Mouse (Mus musculus) intestine, embryonic 16.5 days (tissue): ENCODE measurements at regions not wholly inside any gene's neighbourhood (a gene's known extent, or its start where the extent isn't known, plus 50 kb on each side); places are given as distances from the start of the nearest gene placed in this dataset.

Experiments used
- ATAC-seq: fragments of 200-750 bp; cut with Nextera tagmentation; 2 replicates; pipeline ENCODE4 v1.8.0; 2017; ENCODE audit warnings: moderate TSS enrichment, moderate library complexity
- H3K27ac ChIP-seq: fragments of 300-500 bp; sonication (generic); 2 replicates; pipeline ENCODE4 v1.5.1; 2014; ENCODE audit warnings: mild to moderate bottlenecking, low read length
- H3K27me3 ChIP-seq: fragments of 300-500 bp; sonication (generic); replicated peaks from 2 replicates; pipeline ENCODE4 v1.6.1; 2014; ENCODE audit warnings: low read length, control low read depth, mixed read lengths; ENCODE audit not compliant: control insufficient read depth, insufficient read depth
- H3K36me3 ChIP-seq: fragments of 300-500 bp; sonication (generic); 2 replicates; pipeline ENCODE4 v1.6.1; 2014; ENCODE audit warnings: low read length, control low read depth; ENCODE audit not compliant: control insufficient read depth, insufficient read depth
- H3K4me1 ChIP-seq: fragments of 300-500 bp; sonication (generic); 2 replicates; pipeline ENCODE4 v1.6.1; 2014; ENCODE audit warnings: low read length, control low read depth, mixed read lengths; ENCODE audit not compliant: control insufficient read depth, insufficient read depth
- H3K4me2 ChIP-seq: fragments of 300-500 bp; sonication (generic); 2 replicates; pipeline ENCODE4 v1.6.1; 2014; ENCODE audit warnings: low read depth, low read length, control low read depth
- H3K4me3 ChIP-seq: fragments of 300-500 bp; sonication (generic); 2 replicates; pipeline ENCODE4 v1.5.1; 2014; ENCODE audit warnings: mild to moderate bottlenecking, low read length
- H3K9ac ChIP-seq: fragments of 300-500 bp; sonication (generic); 2 replicates; pipeline ENCODE4 v1.6.1; 2014; ENCODE audit warnings: low read depth, low read length
- H3K9me3 ChIP-seq: fragments of 300-500 bp; sonication (generic); 2 replicates; pipeline ENCODE4 v1.6.1; 2016; ENCODE audit warnings: low read length, control low read depth; ENCODE audit not compliant: control insufficient read depth
- WGBS: fragments of 180-500 bp; shearing (Covaris S2); extraction: QIAGEN DNeasy Blood & Tissue Kit; methylation state at CpG from one replicate; pipeline ENCODE4 v1.1.7; 2014; 5-methylcytosine and 5-hydroxymethylcytosine counted together

DNA sequence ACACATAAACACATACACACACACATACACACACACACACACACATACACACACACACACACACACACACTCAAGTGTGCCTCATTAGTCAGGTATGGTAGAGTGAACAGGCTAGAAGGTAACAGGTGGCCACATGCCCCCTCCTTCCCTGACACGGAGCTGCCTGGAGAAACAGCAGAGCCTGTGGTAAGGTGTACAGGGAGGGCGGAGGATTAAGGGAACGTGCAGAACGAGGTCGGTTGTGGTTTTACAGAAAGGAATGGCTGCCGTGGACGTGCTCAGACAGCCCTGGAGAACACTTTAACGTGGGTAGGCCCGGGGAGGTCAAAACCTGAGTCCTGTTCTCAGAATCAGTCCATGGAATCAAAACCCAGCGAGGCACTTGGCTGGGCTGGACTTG is 66.2 kb upstream of the Prok2 start:
- 71% methylated on average over 10 of the region's 10 CpGs for WGBS
- ATAC-seq: no peak

DNA sequence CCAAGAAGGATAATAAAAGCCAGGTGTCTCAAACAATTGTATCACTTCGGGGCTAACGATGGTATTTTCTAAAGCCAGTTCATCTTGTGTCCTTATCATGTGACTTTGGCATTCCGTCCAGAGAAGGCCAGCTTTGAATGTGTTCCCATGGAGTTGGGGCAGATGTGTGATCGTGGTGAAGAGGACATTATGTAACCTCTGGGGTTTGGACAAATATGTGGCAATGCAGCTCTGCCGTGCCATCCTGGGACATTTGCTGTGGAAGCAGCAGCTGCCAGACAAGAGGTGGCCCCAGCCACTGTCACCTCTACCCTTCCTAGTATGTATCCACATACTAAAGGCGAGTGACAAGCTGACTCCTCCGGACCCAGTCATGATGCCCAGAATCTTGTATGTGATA is 60.8 kb upstream of the Prok2 start:
- Histone ChIP-seq H3K4me3 (no peak overlapping the region), H3K4me2 (no peak overlapping the region), H3K27ac (no peak overlapping the region), H3K4me1 (no peaks in the 10 kb centered on the region), H3K36me3 (no peaks in the 10 kb centered on the region), H3K27me3 (no peaks in the 10 kb centered on the region), H3K9ac (no peak overlapping the region), H3K9me3 (no peaks in the 10 kb centered on the region)
- 67% methylated on average over 7 of the region's 7 CpGs for WGBS
- no peak for ATAC-seq

More for the DNA sequence above, 66.2 kb upstream of the Prok2 start:
- H3K4me3 ChIP-seq: no peak overlapping the region
- no peaks in the 10 kb centered on the region for H3K4me1 ChIP-seq
- H3K9me3 ChIP-seq: no peaks in the 10 kb centered on the region
- H3K9ac ChIP-seq: no peak overlapping the region
- no peak overlapping the region for H3K4me2 ChIP-seq
- no peak overlapping the region for H3K27ac ChIP-seq
- H3K36me3 ChIP-seq: no peaks in the 10 kb centered on the region
- H3K27me3 ChIP-seq: no peaks in the 10 kb centered on the region

DNA sequence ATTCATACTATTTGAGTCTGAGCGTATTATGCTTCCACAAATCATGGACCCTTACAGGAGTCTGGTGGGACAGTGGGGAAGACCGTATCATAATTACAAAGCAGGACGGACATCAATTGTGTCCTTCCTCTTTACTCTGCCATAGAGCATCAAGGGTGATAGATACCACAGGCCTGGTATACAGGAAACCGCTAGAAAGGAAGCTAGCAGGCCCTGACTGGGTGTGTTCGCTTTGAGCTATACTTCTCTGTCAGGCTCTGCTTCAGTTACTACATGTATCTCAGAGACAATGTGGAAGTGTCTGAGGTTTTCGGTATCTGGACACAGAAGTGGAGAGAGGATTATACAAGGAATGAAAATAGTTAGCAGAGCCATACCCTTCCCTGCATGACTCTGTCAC is 59.0 kb upstream of the Prok2 start:
- ATAC-seq: no peak
- Histone ChIP-seq H3K9me3 (no peaks in the 10 kb centered on the region), H3K4me1 (no peaks in the 10 kb centered on the region), H3K27ac (no peak overlapping the region), H3K36me3 (no peaks in the 10 kb centered on the region), H3K27me3 (no peaks in the 10 kb centered on the region), H3K9ac (no peak overlapping the region), H3K4me2 (no peak overlapping the region), H3K4me3 (no peak overlapping the region)
- WGBS: 75% methylated on average over 6 of the region's 6 CpGs

DNA sequence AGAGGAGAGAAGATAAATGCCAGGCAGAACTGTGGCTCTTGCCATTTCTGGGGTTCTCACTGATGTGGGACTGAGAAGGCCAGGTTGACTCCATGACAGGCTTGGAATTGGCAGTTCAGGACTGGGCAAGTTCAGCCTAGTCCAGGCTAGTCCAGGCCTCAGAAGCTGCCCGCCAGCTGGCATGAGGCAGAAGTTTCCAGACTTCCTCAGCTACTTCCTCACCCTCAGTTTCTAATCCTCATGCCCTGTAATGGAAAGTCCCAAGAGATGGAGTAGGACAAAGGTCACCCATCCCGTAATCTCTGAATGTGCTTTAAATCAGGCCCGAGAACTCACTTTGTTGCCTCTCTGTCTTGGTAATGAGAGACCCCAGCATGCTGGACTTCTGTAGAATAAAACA is 58.6 kb upstream of the Prok2 start:
- no peak for ATAC-seq
- WGBS: 83% methylated on average over 3 of the region's 3 CpGs

GRCm38 (mm10) chr6:99784285-99784684 is 58.1 kb upstream of the Prok2 start:
- Histone ChIP-seq H3K4me1 (no peaks in the 10 kb centered on the region), H3K4me3 (no peak overlapping the region), H3K9me3 (no peaks in the 10 kb centered on the region), H3K9ac (no peak overlapping the region), H3K36me3 (no peaks in the 10 kb centered on the region), H3K27ac (no peak overlapping the region), H3K4me2 (no peak overlapping the region), H3K27me3 (no peaks in the 10 kb centered on the region)
- ATAC-seq: no peak
- WGBS: 73% methylated on average over 8 of the region's 8 CpGs

More for the DNA sequence above, 58.6 kb upstream of the Prok2 start:
- no peaks in the 10 kb centered on the region for H3K4me1 ChIP-seq
- no peaks in the 10 kb centered on the region for H3K9me3 ChIP-seq
- H3K4me3 ChIP-seq: no peak overlapping the region
- H3K36me3 ChIP-seq: no peaks in the 10 kb centered on the region
- no peaks in the 10 kb centered on the region for H3K27me3 ChIP-seq
- no peak overlapping the region for H3K27ac ChIP-seq
- H3K4me2 ChIP-seq: no peak overlapping the region
- H3K9ac ChIP-seq: no peak overlapping the region

DNA sequence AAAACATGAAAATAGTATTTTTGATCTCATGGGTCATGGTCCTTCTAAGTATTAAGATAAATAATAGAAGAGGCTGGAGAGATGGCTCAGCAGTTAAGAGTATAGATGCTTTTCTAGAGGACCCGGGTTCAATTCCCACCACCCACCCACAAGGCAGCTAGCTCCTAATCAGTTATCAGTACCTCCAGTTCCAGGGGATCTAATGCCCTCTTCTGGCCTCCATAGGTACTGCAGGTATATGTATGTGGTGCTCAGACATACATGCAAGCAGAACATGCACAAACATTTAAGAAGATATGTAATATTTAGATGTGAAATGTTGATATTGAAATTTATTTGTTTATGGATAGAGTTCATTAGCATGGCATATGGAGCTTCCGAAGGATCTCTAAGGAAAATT is 56.8 kb upstream of the Prok2 start:
- ATAC-seq: no peak
- no peaks in the 10 kb centered on the region for H3K9me3 ChIP-seq
- 77% methylated on average over 2 of the region's 2 CpGs for WGBS
- H3K27me3 ChIP-seq: no peaks in the 10 kb centered on the region
- no peak overlapping the region for H3K9ac ChIP-seq
- H3K4me1 ChIP-seq: no peaks in the 10 kb centered on the region
- no peak overlapping the region for H3K4me2 ChIP-seq
- H3K27ac ChIP-seq: no peak overlapping the region
- no peak overlapping the region for H3K4me3 ChIP-seq
- H3K36me3 ChIP-seq: no peaks in the 10 kb centered on the region
